Mouse (Mus musculus) olfactory bulb, adult 2 months (tissue): ENCODE data around the gene Mettl16.

Source experiments
- CTCF ChIP-seq: fragments of 200-500 bp; IDR thresholded peaks from 2 replicates; pipeline ENCODE4 v1.5.1; 2012; ENCODE audit warnings: low read depth, mild to moderate bottlenecking, low read length, moderate library complexity; ENCODE audit not compliant: insufficient read depth
- POLR2A ChIP-seq: fragments of 200-500 bp; IDR thresholded peaks from 2 replicates; pipeline ENCODE4 v1.6.1; 2012; ENCODE audit warnings: mild to moderate bottlenecking, low read depth, low read length, moderate library complexity; ENCODE audit not compliant: insufficient read depth

DNA sequence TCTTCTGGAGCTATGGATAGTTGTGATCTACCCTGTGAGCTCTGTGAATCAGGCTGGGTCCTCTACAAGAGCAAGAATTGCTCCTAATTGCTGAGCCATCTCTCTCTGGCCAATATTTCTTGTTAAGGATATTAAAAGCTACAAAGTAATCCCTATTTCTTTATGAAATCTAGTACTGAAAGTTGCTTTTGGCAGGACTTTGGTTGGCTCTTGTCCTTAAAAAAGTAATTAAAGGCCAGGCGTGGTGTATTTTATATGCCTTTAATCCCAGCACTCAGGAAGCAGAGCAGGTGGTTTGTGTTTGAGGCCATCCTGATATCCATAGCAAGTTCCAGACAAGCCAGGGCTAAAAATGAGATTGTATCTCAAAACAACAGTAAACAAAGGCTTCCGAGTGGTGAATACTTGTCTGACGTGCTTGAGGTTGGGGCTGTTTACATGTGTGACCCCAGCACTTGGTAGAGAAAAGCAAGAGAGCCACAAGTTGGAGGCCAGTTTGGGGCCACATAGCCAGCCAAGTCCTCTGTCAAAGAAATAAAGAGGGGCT, 33.5 kb downstream of the Mettl16 start:
- TF ChIP-seq POLR2A (no peak), CTCF (no peak)
